Mouse (Mus musculus): ENCODE measurements around the gene Endov.

GRCm38 (mm10) chr11:119539944-119540343, 48.8 kb downstream of the Endov start:
- TF ChIP-seq CTCF (conservative IDR thresholded peaks at IDR 0.05 in 1 of 2, IDR thresholded peaks at IDR 0.05 in 1 of 2; ENCODE audit: low read depth in 2 of 2, low read length in 2 of 2) = no peak
- TF ChIP-seq SMC3 (IDR thresholded peaks at IDR 0.05; ENCODE audit: low read depth, low read length) = no peak
- no peak for TF ChIP-seq POLR2A (IDR thresholded peaks at IDR 0.05; ENCODE audit: low read depth, low read length)
- TF ChIP-seq GABPA (IDR thresholded peaks at IDR 0.05; ENCODE audit: insufficient replicate concordance, low read depth, low read length) = no peak
- TF ChIP-seq EP300 (IDR thresholded peaks at IDR 0.05; ENCODE audit: low read length) = no peak
- no peak for TF ChIP-seq SIN3A (IDR thresholded peaks at IDR 0.05; ENCODE audit: low read length)
- no peak for TF ChIP-seq ELF1 (IDR thresholded peaks at IDR 0.05; ENCODE audit: low read depth, low read length)
- TF ChIP-seq HCFC1 (IDR thresholded peaks at IDR 0.05; ENCODE audit: low read depth, low read length) = no peak
- TF ChIP-seq POLR2AphosphoS2 (IDR thresholded peaks at IDR 0.05; ENCODE audit: low read depth, low read length) = no peak
- no peak for TF ChIP-seq BHLHE40 (IDR thresholded peaks at IDR 0.05; ENCODE audit: low read depth, low read length)
- TF ChIP-seq CHD2 (IDR thresholded peaks at IDR 0.05; ENCODE audit: low read length) = no peak
